Mouse (Mus musculus) E14TG2a.4 (cell line): Measurements from ENCODE around the gene Tomt.

Experiments
- CTCF ChIP-seq: conservative IDR thresholded peaks from 2 replicates; pipeline ENCODE4 v1.5.1; 2014; ENCODE audit warnings: low read length
- NANOG ChIP-seq: IDR thresholded peaks from 2 replicates; pipeline ENCODE4 v1.6.1; 2014; ENCODE audit warnings: borderline replicate concordance, low read length, mixed read lengths
- POU5F1 ChIP-seq: IDR thresholded peaks from 2 replicates; pipeline ENCODE4 v1.6.1; 2014; ENCODE audit warnings: low read length, borderline replicate concordance

DNA sequence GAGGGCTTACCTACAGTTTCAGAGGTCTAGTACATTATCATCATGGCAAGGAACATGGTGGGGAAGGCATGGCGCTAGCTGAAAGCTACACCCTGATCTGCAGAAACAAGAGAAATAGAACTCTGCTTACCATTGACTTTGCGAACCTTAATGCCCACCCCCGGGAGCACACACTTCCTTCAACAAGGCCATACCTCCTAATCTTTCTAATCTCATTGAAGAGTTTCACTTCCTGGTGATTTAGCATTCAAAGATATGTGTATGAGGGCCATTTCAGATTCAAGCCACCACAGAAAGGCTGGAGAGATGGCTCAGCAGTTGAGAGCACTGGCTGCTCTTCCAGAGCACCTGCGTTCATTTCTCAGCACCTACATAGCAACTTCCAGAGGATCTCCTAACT, 49.1 kb downstream of the Tomt start, which contains the start of gene Folr2:
- TF ChIP-seq CTCF (no peak), NANOG (no peak), POU5F1 (no peak)
